Mouse (Mus musculus) hindbrain, embryonic 13.5 days (tissue): ENCODE results near the gene Rab27a. TPM values are rescaled to one million over a fixed set of nuclear protein-coding genes. Genes with fewer than 3 reads are reported as not detected.

Experiments used
- ATAC-seq: fragments of 200-750 bp; cut with Nextera tagmentation; 2 replicates; pipeline ENCODE4 v1.8.0; 2017; ENCODE audit warnings: moderate TSS enrichment; ENCODE audit not compliant: low FRiP score
- H3K27ac ChIP-seq: fragments of 300-500 bp; sonication (generic); 2 replicates; pipeline ENCODE4 v1.5.1; 2015; ENCODE audit warnings: inconsistent platforms, mild to moderate bottlenecking, moderate library complexity
- H3K27me3 ChIP-seq: fragments of 300-500 bp; sonication (generic); 2 replicates; pipeline ENCODE4 v1.6.1; 2015; ENCODE audit warnings: mild to moderate bottlenecking, inconsistent platforms
- H3K36me3 ChIP-seq: fragments of 300-500 bp; sonication (generic); 2 replicates; pipeline ENCODE4 v1.6.1; 2015; ENCODE audit warnings: mild to moderate bottlenecking, inconsistent platforms
- H3K4me1 ChIP-seq: fragments of 300-500 bp; sonication (generic); replicated peaks from 2 replicates; pipeline ENCODE4 v1.6.1; 2015; ENCODE audit warnings: inconsistent platforms
- H3K4me2 ChIP-seq: fragments of 300-500 bp; sonication (generic); 2 replicates; pipeline ENCODE4 v1.6.1; 2015; ENCODE audit warnings: inconsistent platforms, mild to moderate bottlenecking, moderate library complexity
- H3K4me3 ChIP-seq: fragments of 300-500 bp; sonication (generic); 2 replicates; pipeline ENCODE4 v1.5.1; 2015; ENCODE audit warnings: mild to moderate bottlenecking, inconsistent platforms
- H3K9ac ChIP-seq: fragments of 300-500 bp; sonication (generic); 2 replicates; pipeline ENCODE4 v1.6.1; 2015; ENCODE audit warnings: mild to moderate bottlenecking, inconsistent platforms
- H3K9me3 ChIP-seq: fragments of 300-500 bp; sonication (generic); 2 replicates; pipeline ENCODE4 v1.6.1; 2016; ENCODE audit warnings: inconsistent platforms
- WGBS: fragments of 180-500 bp; shearing (Covaris S2); methylation state at CpG from one replicate; pipeline ENCODE4 v1.1.7; 2015; 5-methylcytosine and 5-hydroxymethylcytosine counted together
- microRNA-seq: library from miRNA; unstranded; fragments of <30 nt; microRNA quantifications from one replicate; pipeline ENCODE4, GENCODE M21; 2016
- polyA plus RNA-seq: library from polyadenylated mRNA; unstranded; fragments of >200 nt; fragmentation: Nextera tagmentation; extraction: Ambion mirVana; gene quantifications from 2 replicates; pipeline ENCODE4 v1.2.1, GENCODE M21; 2015

The Rab27a gene
- polyA plus RNA-seq, 1 experiment from 2014 or later: 1.3 TPM

GRCm38 (mm10) chr9:73137341-73137886 lies 92.8 kb downstream of the Rab27a start:
- no peak overlapping the region for H3K4me2 ChIP-seq
- no peaks in the 10 kb centered on the region for H3K27me3 ChIP-seq
- peaks cover 5% of the 10 kb centered on the region; the same call in 1 of the 2 replicates for H3K36me3 ChIP-seq
- no peaks in the 10 kb centered on the region for H3K4me1 ChIP-seq
- no peak overlapping the region for H3K27ac ChIP-seq
- no peak overlapping the region for H3K9ac ChIP-seq
- WGBS: 77% methylated on average over 11 of the region's 11 CpGs
- no peak overlapping the region for H3K4me3 ChIP-seq
- no peak for ATAC-seq
- no peaks in the 10 kb centered on the region for H3K9me3 ChIP-seq

Small RNAs within 50 kb of the gene (microRNA-seq; reads per million reads assigned to microRNA genes)
- not detected for gene Gm27353

Other genes starting within 250 kb of the Rab27a start
- 0.72 and 0.74 TPM in 2 replicates for gene Prtg, start 238.0 kb upstream of the Rab27a start, polyA plus RNA-seq
- 13.3 and 13.6 TPM in 2 replicates for gene Pygo1, start 119.2 kb upstream of the Rab27a start, polyA plus RNA-seq
- 2.4 and 3.0 TPM in 2 replicates for gene Dyx1c1, start 86.1 kb upstream of the Rab27a start, polyA plus RNA-seq
- 0.05 TPM in 1 of 2 replicates, not detected in the other for gene Gm44503, start 86.0 kb upstream of the Rab27a start, polyA plus RNA-seq
- gene Ccpg1os, start 59.5 kb upstream of the Rab27a start, polyA plus RNA-seq: 29.9 and 33.7 TPM in 2 replicates
- 42.7 and 43.9 TPM in 2 replicates for gene Ccpg1, start 59.4 kb upstream of the Rab27a start, polyA plus RNA-seq
- 13.4 and 14.1 TPM in 2 replicates for gene Pigb, start 4.5 kb upstream of the Rab27a start, polyA plus RNA-seq
- gene Khdc3, start 57.0 kb downstream of the Rab27a start, polyA plus RNA-seq: 0.26 TPM in 1 of 2 replicates, not detected in the other
- not detected in 2 replicates for gene Gm20509, start 57.6 kb downstream of the Rab27a start, polyA plus RNA-seq
- 114 and 115 TPM in 2 replicates for gene Rsl24d1, start 68.6 kb downstream of the Rab27a start, polyA plus RNA-seq